Mouse (Mus musculus) C2C12 (cell line): ENCODE results near the gene Ghrhr.

Experiments
- CTCF ChIP-seq: IDR thresholded peaks from one replicate; pipeline ENCODE4 v1.5.1; 2011; ENCODE audit not compliant: control insufficient read depth, insufficient read depth, insufficient read length
- FOSL1 ChIP-seq: IDR thresholded peaks from one replicate; pipeline ENCODE4 v1.8.0; 2011; ENCODE audit warnings: mild to moderate bottlenecking, low read length; ENCODE audit not compliant: poor library complexity, insufficient read depth, severe bottlenecking
- USF1 ChIP-seq: IDR thresholded peaks from one replicate; pipeline ENCODE4 v1.6.1; 2011; ENCODE audit warnings: low read depth, mild to moderate bottlenecking, control low read depth, moderate library complexity

GRCm38 (mm10) chr6:55351712-55352111 is 24.4 kb upstream of the Ghrhr start:
- TF ChIP-seq CTCF = no peak
- TF ChIP-seq FOSL1 = no peak
- TF ChIP-seq USF1 = no peak
